Mouse (Mus musculus) NIH3T3 (cell line): ENCODE data around the gene 9230104L09Rik.
A peak's percentile ranks its signal among the peaks of the same experiment; 100 is the strongest.

Experiments used
- DNase-seq: peaks from one replicate; pipeline ENCODE4 v3.0.0-alpha.2; 2012; ENCODE audit warnings: low read depth

9230104L09Rik gene

GRCm38 (mm10) chr2:148856630-148857400 is 8.0 kb downstream of the 9230104L09Rik start:
- peak; percentile 65 for DNase-seq

GRCm38 (mm10) chr2:148851116-148851906 is 13.5 kb downstream of the 9230104L09Rik start:
- peak; percentile 90 for DNase-seq

GRCm38 (mm10) chr2:148839224-148839623 is 25.6 kb downstream of the 9230104L09Rik start:
- DNase-seq, result no peak

- DNase-seq, result no peak
Measured at GRCm38 (mm10) chr2:148838075-148838777, 26.6 kb downstream of the 9230104L09Rik start.

- DNase-seq, result no peak
Measured at GRCm38 (mm10) chr2:148834912-148835311, 29.9 kb downstream of the 9230104L09Rik start, which contains the start of gene Cst9. Cst9 (plus strand) TSS chr2:148835147.

- DNase-seq, result no peak
Measured at GRCm38 (mm10) chr2:148825986-148826385, 38.9 kb downstream of the 9230104L09Rik start.

- no peak for DNase-seq
Measured at GRCm38 (mm10) chr2:148819909-148820308, 44.9 kb downstream of the 9230104L09Rik start, which contains the start of gene Cst13. Cst13 (plus strand) TSS chr2:148820081.

GRCm38 (mm10) chr2:148806696-148807095 is 58.1 kb downstream of the 9230104L09Rik start:
- DNase-seq, result no peak

GRCm38 (mm10) chr2:148801491-148801921 is 63.3 kb downstream of the 9230104L09Rik start:
- no peak for DNase-seq

GRCm38 (mm10) chr2:148798485-148798884 is 66.4 kb downstream of the 9230104L09Rik start, which contains the start of gene Cst8:
Cst8 (plus strand) TSS chr2:148798785.
- no peak for DNase-seq
